Mouse (Mus musculus): Measurements from ENCODE around the gene Ermard.

The Ermard gene

DNA sequence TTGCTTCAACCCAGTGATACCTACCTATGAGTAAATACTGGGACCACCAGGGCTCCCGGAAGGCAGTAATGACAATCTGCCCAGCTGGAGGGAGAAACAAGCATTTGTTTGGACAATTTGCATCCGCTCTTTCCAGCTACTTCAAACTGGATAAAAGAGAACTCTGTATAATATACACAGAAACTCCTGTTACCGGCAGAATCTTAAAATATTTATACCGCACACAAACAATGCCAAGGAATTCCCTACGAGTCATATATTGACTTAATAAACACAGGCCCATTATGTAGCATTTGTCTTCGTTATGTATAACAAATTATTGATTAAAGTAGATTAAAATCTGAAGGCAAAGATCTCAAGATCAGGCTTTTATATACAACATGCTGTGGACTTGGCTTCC, 79.6 kb downstream of the Ermard start:
- no peak for DNase-seq (ENCODE audit: low spot score)

- no peak for DNase-seq (ENCODE audit: low spot score)
Measured at GRCm38 (mm10) chr17:15129630-15130287, 88.8 kb downstream of the Ermard start.

GRCm38 (mm10) chr17:15130288-15130656, 89.3 kb downstream of the Ermard start:
- no peak for DNase-seq (ENCODE audit: low spot score)

DNA sequence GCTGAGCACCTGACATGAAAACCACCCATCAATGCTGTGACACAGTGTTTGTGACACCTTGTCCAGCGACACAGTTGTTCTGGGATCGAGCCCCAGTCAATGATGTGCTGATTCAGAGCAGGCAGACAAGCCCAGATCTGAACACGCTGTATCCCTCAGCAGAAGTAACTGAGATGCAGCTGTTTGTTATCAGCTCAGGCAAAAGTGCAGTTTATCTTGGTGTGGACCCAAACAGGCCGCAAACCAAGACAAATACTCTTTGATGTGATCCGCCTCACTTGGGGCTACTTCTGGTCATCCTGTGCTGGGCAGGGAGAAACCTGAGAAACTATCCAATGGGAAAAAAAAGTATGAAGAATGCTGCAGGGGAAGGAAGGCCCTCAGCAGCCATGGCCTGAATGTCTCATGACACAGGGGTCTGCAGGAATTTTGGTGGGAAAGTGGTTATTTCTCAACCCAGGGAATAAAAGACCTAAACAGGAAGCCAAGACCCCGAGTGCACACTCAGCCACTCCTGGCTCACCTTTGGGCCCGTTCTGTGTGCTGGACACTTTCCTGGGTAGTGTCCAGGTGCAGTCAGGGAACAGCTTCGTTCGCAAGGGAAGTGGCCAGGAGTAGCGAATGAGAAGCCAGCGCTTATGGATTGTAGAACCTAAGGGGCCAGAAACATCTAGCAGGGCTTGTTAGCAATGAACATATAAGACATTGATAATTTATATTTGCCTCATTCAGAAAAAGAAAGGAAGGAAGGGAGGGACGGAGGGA, 94.1 kb downstream of the Ermard start:
- no peak for DNase-seq (ENCODE audit: low spot score)

GRCm38 (mm10) chr17:15137443-15137842, 96.4 kb downstream of the Ermard start:
- no peak for DNase-seq (ENCODE audit: low spot score)
